In genomic region chr1:174921298-174921955, GRCm38 (mm10) we compare ENCODE assay signal across 7 mouse cellular contexts. TPM values are rescaled to one million over a fixed set of nuclear protein-coding genes. Genes with fewer than 3 reads are reported as not detected.
A peak's percentile ranks its signal among the peaks of the same experiment; 100 is the strongest.
DNase-seq lines count a peak whose midpoint lies in the region; ATAC-seq and TF ChIP-seq lines count a peak whose summit lies in the region.

Gene Grem2, minus strand, starts transcription at chr1:174921819.

- H3K4me2 ChIP-seq in intestine, embryonic 16.5 days (ENCODE audit: low read depth, low read length), result peak within 1 kb of the TSS; percentile 64
- peak within 1 kb of the TSS; percentile 57 for H3K4me2 ChIP-seq in liver, embryonic 11.5 days
- peak within 1 kb of the TSS; percentile 6 for H3K4me2 ChIP-seq in myocyte (ENCODE audit: low read depth)

- 4% methylated on average over 30 of the region's 30 CpGs for WGBS in intestine, embryonic 16.5 days
- WGBS in liver, embryonic 11.5 days, result 8% methylated on average over 29 of the region's 30 CpGs

- H3K9me3 ChIP-seq in intestine, embryonic 16.5 days (ENCODE audit: control insufficient read depth, low read length), result no peaks in the 10 kb centered on the region
- H3K9me3 ChIP-seq in liver, embryonic 11.5 days (ENCODE audit: control insufficient read depth, low read length), result no peaks in the 10 kb centered on the region

- H3K27ac ChIP-seq in intestine, embryonic 16.5 days (ENCODE audit: low read length), result no peak within 1 kb of the TSS
- H3K27ac ChIP-seq in liver, embryonic 11.5 days (ENCODE audit: low read depth, low read length), result no peak within 1 kb of the TSS

- peak within 1 kb of the TSS; percentile 49 for H3K4me3 ChIP-seq in intestine, embryonic 16.5 days (ENCODE audit: low read length)
- peak within 1 kb of the TSS; percentile 36 for H3K4me3 ChIP-seq in liver, embryonic 11.5 days (ENCODE audit: low read depth, low read length)
- H3K4me3 ChIP-seq in myocyte, result no peak within 1 kb of the TSS

- H3K36me3 ChIP-seq in intestine, embryonic 16.5 days (ENCODE audit: control insufficient read depth, insufficient read depth, low read length), result no peaks in the 10 kb centered on the region
- H3K36me3 ChIP-seq in liver, embryonic 11.5 days (ENCODE audit: control insufficient read depth, insufficient read depth, low read length), result no peaks in the 10 kb centered on the region
- H3K36me3 ChIP-seq in myocyte (ENCODE audit: control insufficient read depth, insufficient read depth), result no peaks in the 10 kb centered on the region

- H3K9ac ChIP-seq in intestine, embryonic 16.5 days (ENCODE audit: low read depth, low read length), result peak within 1 kb of the TSS; percentile 49; the same call in 1 of the 2 replicates
- H3K9ac ChIP-seq in liver, embryonic 11.5 days (ENCODE audit: low read depth, low read length), result no peak within 1 kb of the TSS

- no peaks in the 10 kb centered on the region for H3K79me2 ChIP-seq in myocyte (ENCODE audit: control insufficient read depth, insufficient read depth)

- no peak within 1 kb of the TSS for H3ac ChIP-seq in myocyte (ENCODE audit: control insufficient read depth, insufficient read length)

- DNase-seq in WW6 (ENCODE audit: low read depth, low spot score), result peak; percentile 33
- peak; percentile 85 for DNase-seq in brain, adult 2 months (ENCODE audit: low read depth, low spot score)
- peak; percentile 34 for DNase-seq in liver, embryonic 11.5 days (ENCODE audit: low spot score)
- DNase-seq in testis, postnatal 14 days (ENCODE audit: low spot score), result peak; percentile 32

- H3K4me1 ChIP-seq in intestine, embryonic 16.5 days (ENCODE audit: control insufficient read depth, insufficient read depth, low read length), result 0 out of 2 replicates have a peak, but pooled peaks cover 3% of the 10 kb centered on the region
- no peaks in the 10 kb centered on the region for H3K4me1 ChIP-seq in liver, embryonic 11.5 days (replicated peaks; ENCODE audit: control insufficient read depth, insufficient read depth, low read length)

- ATAC-seq in frontal cortex, adult (ENCODE audit: low TSS enrichment), result peak; percentile 99
- peak; percentile 96 for ATAC-seq in intestine, embryonic 16.5 days
- ATAC-seq in liver, embryonic 11.5 days (replicated peaks; ENCODE audit: low FRiP score), result peak; percentile 74

- no peak for TF ChIP-seq POLR2A in myocyte (IDR thresholded peaks at IDR 0.05; ENCODE audit: insufficient read length, low read depth)

- H3K27me3 ChIP-seq in intestine, embryonic 16.5 days (replicated peaks; ENCODE audit: control insufficient read depth, insufficient read depth, low read length), result 0 out of 2 replicates have a peak, but pooled peaks cover 4% of the 10 kb centered on the region
- H3K27me3 ChIP-seq in liver, embryonic 11.5 days (replicated peaks; ENCODE audit: control insufficient read depth, insufficient read depth, low read length), result no peaks in the 10 kb centered on the region
- H3K27me3 ChIP-seq in myocyte (ENCODE audit: control insufficient read depth, insufficient read depth, insufficient read length), result no peaks in the 10 kb centered on the region

TF ChIP-seq in myocyte, 11 proteins besides CTCF, POLR2A, EP300 and RAD21:
- TF ChIP-seq E2F4 (IDR thresholded peaks at IDR 0.05; ENCODE audit: insufficient read depth) (no peak), SRF (IDR thresholded peaks at IDR 0.05; ENCODE audit: control insufficient read depth, insufficient read length, low read depth) (no peak), USF1 (IDR thresholded peaks at IDR 0.05; ENCODE audit: low read depth) (no peak)
TF ChIP-seq in myocyte: peak in this region for 0.

RNA-seq across cellular contexts. Expression of gene Grem2, which starts in this region (rescaled TPM):
- polyA plus RNA-seq in intestine, embryonic 16.5 days (2015; fragmentation: Nextera tagmentation; extraction: Ambion mirVana), result 2.3 and 3.1 TPM in 2 replicates
- 0.33 and 0.45 TPM in 2 replicates for polyA plus RNA-seq in liver, embryonic 11.5 days (2014; fragmentation: Nextera tagmentation; extraction: Ambion mirVana)
- 0.04 TPM for polyA plus RNA-seq in myocyte (2012; fragmentation: generic; extraction: Trizol)

Comparison
In these comparisons a context has a peak if more than half of its experiments do, and no peak if none do; other contexts are left out.
1. Peak in DNase-seq, ATAC-seq, H3K4me3 ChIP-seq and H3K4me2 ChIP-seq in liver, embryonic 11.5 days; RNA of the gene not detected or under 1 TPM.
2. DNase-seq: peak in every context shown above with its lines; median percentile 85 in brain, adult 2 months; 34 in liver, embryonic 11.5 days; 33 in WW6; 32 in testis, postnatal 14 days.
3. H3K4me2 ChIP-seq: peak in every context shown above with its lines; median percentile 64 in intestine, embryonic 16.5 days; 57 in liver, embryonic 11.5 days; 6 in myocyte.